Mouse (Mus musculus): Measurements from ENCODE around the gene Olfr209. TPM values are rescaled to one million over a fixed set of nuclear protein-coding genes. Genes with fewer than 3 reads are reported as not detected.

The Olfr209 gene
- not detected for total RNA-seq (2023)

GRCm38 (mm10) chr16:59363893-59364292 is at the start of gene Olfr209:
Gene Olfr209, minus strand, starts transcription at chr16:59363993.

GRCm38 (mm10) chr16:59407032-59407431 is 43.2 kb upstream of the Olfr209 start, which contains the start of gene Gabrr3:
Gene Gabrr3, plus strand, starts transcription at chr16:59407332.

GRCm38 (mm10) chr16:59349146-59349545 is 14.6 kb downstream of the Olfr209 start, which contains the start of gene Olfr206:
Gene Olfr206, minus strand, starts transcription at chr16:59349246.

GRCm38 (mm10) chr16:59331038-59331437 is 32.8 kb downstream of the Olfr209 start, which contains the start of gene Olfr205:
Gene Olfr205, minus strand, starts transcription at chr16:59331138.

GRCm38 (mm10) chr16:59318148-59318547 is 45.6 kb downstream of the Olfr209 start, which contains the start of gene Olfr204:
Gene Olfr204, minus strand, starts transcription at chr16:59318248.

Other genes starting within 250 kb of the Olfr209 start
- gene Olfr194, start 242.9 kb downstream of the Olfr209 start, total RNA-seq (2023): not detected
- gene Olfr195, start 216.9 kb downstream of the Olfr209 start, total RNA-seq (2023): not detected
- gene Olfr196, start 193.5 kb downstream of the Olfr209 start, total RNA-seq (2023): not detected
- not detected for gene Olfr198, start 160.5 kb downstream of the Olfr209 start, total RNA-seq (2023)
- not detected for gene Olfr199, start 144.2 kb downstream of the Olfr209 start, total RNA-seq (2023)
- gene Olfr201, start 91.4 kb downstream of the Olfr209 start, total RNA-seq (2023): not detected
- gene Olfr202, start 77.2 kb downstream of the Olfr209 start, total RNA-seq (2023): not detected
- gene Olfr203, start 65.1 kb downstream of the Olfr209 start, total RNA-seq (2023): not detected
- gene Olfr204, start 45.7 kb downstream of the Olfr209 start, total RNA-seq (2023): not detected
- not detected for gene Olfr205, start 32.9 kb downstream of the Olfr209 start, total RNA-seq (2023)
- not detected for gene Olfr206, start 14.7 kb downstream of the Olfr209 start, total RNA-seq (2023)
- not detected for gene Gabrr3, start 43.3 kb upstream of the Olfr209 start, total RNA-seq (2023)
- gene Riox2, start 107.8 kb upstream of the Olfr209 start, total RNA-seq (2023): 10 to 100 TPM; 42.5 to 43.3 TPM
- gene Crybg3, start 237.0 kb upstream of the Olfr209 start, total RNA-seq (2023): 10 to 100 TPM in 1 of 2 experiments, 1 to 10 TPM in 1; 8.6 to 11.0 TPM

All from B cell, adult 67 days (primary cell).